ENCODE assay signal across 8 mouse cellular contexts in the genomic region with DNA sequence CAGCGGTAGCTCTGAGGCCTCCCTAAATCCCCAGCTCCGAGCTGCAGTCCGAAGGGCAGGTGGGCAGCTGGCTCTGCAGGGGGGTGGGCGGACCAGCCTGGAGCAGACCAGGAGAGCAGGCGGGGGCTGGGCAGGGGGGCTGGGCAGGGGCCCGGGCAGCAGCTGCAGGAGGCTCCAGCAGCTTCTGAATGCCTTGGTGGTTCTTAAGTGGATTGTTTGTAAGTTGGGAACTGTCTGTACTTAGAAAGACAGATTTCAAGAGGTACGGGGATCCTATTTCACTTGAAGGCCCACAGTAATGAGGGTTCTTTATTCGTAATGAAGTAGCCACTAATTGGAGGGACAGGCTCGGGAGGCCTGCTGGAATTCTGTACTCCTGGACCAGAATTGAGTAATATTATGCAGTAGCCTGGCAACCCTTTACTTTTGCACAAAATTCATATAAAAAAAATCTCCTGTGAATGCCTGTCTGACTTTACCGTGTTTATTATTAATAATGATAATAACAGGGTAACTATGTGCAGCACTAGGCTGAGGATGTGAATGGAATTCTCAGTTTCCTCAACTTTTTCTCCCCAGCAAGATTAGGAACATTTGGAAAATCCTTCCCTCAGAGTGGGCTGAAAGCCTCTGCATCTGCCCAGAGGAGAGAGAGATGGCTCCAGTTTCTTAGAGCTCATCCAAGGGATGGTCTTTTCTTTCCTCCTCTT.
DNase-seq lines count a peak whose midpoint lies in the region; ATAC-seq lines count a peak whose summit lies in the region.

No protein-coding gene starts in this region.

- no peaks in the 10 kb centered on the region for H3K36me3 ChIP-seq in heart, embryonic 13.5 days
- H3K36me3 ChIP-seq in forebrain, embryonic 12.5 days (replicated peaks), result no peaks in the 10 kb centered on the region
- no peaks in the 10 kb centered on the region for H3K36me3 ChIP-seq in limb, embryonic 12.5 days

- no peaks in the 10 kb centered on the region for H3K27me3 ChIP-seq in heart, embryonic 13.5 days (replicated peaks)
- no peaks in the 10 kb centered on the region for H3K27me3 ChIP-seq in forebrain, embryonic 12.5 days
- H3K27me3 ChIP-seq in limb, embryonic 12.5 days, result no peaks in the 10 kb centered on the region

- H3K27ac ChIP-seq in heart, embryonic 13.5 days (replicated peaks), result no peak overlapping the region
- H3K27ac ChIP-seq in forebrain, embryonic 12.5 days, result peak overlapping the region; percentile 92
- H3K27ac ChIP-seq in limb, embryonic 12.5 days, result peak overlapping the region; percentile 86

- DNase-seq in heart, postnatal 36 days, result no peak
- peak; percentile 18 for DNase-seq in Muller cell, postnatal 12 days (ENCODE audit: inconsistent ontology term)
- no peak for DNase-seq in adrenal gland, postnatal 14 days
- DNase-seq in spleen, adult 12 weeks (ENCODE audit: low spot score), result no peak

- H3K9ac ChIP-seq in heart, embryonic 13.5 days, result peak overlapping the region; percentile 40; the same call in 1 of the 2 replicates
- no peak overlapping the region for H3K9ac ChIP-seq in forebrain, embryonic 12.5 days
- 0 out of 2 replicates have a peak overlapping the region, but pooled peaks have one; percentile 18 for H3K9ac ChIP-seq in limb, embryonic 12.5 days (replicated peaks)

- no peaks in the 10 kb centered on the region for H3K9me3 ChIP-seq in heart, embryonic 13.5 days
- H3K9me3 ChIP-seq in forebrain, embryonic 12.5 days, result no peaks in the 10 kb centered on the region
- H3K9me3 ChIP-seq in limb, embryonic 12.5 days, result no peaks in the 10 kb centered on the region

- H3K4me3 ChIP-seq in heart, embryonic 13.5 days, result no peak overlapping the region
- H3K4me3 ChIP-seq in forebrain, embryonic 12.5 days (replicated peaks), result no peak overlapping the region
- no peak overlapping the region for H3K4me3 ChIP-seq in limb, embryonic 12.5 days (replicated peaks)

- ATAC-seq in heart, embryonic 13.5 days (ENCODE audit: extremely low read depth, insufficient number of reproducible peaks, low FRiP score, low TSS enrichment), result no peak
- peak; percentile 95 for ATAC-seq in forebrain, embryonic 12.5 days (ENCODE audit: low FRiP score)
- ATAC-seq in limb, embryonic 12.5 days (ENCODE audit: insufficient number of reproducible peaks, insufficient read depth, low FRiP score, low TSS enrichment, low read depth), result peak; percentile 89
- no peak for ATAC-seq in granulocyte monocyte progenitor cell, adult 5-6 weeks (replicated peaks; ENCODE audit: poor library complexity, severe bottlenecking)

- peaks cover 13% of the 10 kb centered on the region; the same call in 1 of the 2 replicates for H3K4me1 ChIP-seq in heart, embryonic 13.5 days
- H3K4me1 ChIP-seq in forebrain, embryonic 12.5 days, result peaks cover 20% of the 10 kb centered on the region
- peaks cover 36% of the 10 kb centered on the region for H3K4me1 ChIP-seq in limb, embryonic 12.5 days (replicated peaks)

- 37% methylated on average over 10 of the region's 10 CpGs for WGBS in heart, embryonic 13.5 days
- 4% methylated on average over 10 of the region's 10 CpGs for WGBS in forebrain, embryonic 12.5 days
- 4% methylated on average over 10 of the region's 10 CpGs for WGBS in limb, embryonic 12.5 days

- H3K4me2 ChIP-seq in heart, embryonic 13.5 days, result no peak overlapping the region
- H3K4me2 ChIP-seq in forebrain, embryonic 12.5 days, result 0 out of 2 replicates have a peak overlapping the region, but pooled peaks have one; percentile 25
- H3K4me2 ChIP-seq in limb, embryonic 12.5 days, result peak overlapping the region; percentile 26

- intact Hi-C loops in heart, postnatal 36 days (cut with DNase I), result loop anchor here (5.0 kb wide), 2 partner anchors 182 to 417 kb away; no protein-coding TSS in a partner anchor

Comparison
In these comparisons a context has a peak if more than half of its experiments do, and no peak if none do; other contexts are left out.
1. ATAC-seq: peak in forebrain, embryonic 12.5 days (single experiment) and limb, embryonic 12.5 days (single experiment); none in heart, embryonic 13.5 days (single experiment) and granulocyte monocyte progenitor cell, adult 5-6 weeks (single experiment).